Mouse (Mus musculus) brown adipose tissue, adult 24 weeks (tissue): ENCODE data around the gene Vmn2r14. TPM values are rescaled to one million over a fixed set of nuclear protein-coding genes. Genes with fewer than 3 reads are reported as not detected.
"Not testable (repeated sequence)": the region's sequence is repeated elsewhere in the genome, so short reads cannot be mapped to it uniquely, and the experiment has no call there.

Experiments used
- H3K27ac ChIP-seq: fragments of 200-500 bp; replicated peaks from 2 replicates; pipeline ENCODE4 v1.5.1; 2012; ENCODE audit warnings: low read depth, mild to moderate bottlenecking, low read length
- H3K4me1 ChIP-seq: fragments of 200-500 bp; 2 replicates; pipeline ENCODE4 v1.6.1; 2012; ENCODE audit warnings: low read length, mixed read lengths; ENCODE audit not compliant: control insufficient read depth, insufficient read depth, insufficient read length
- H3K4me3 ChIP-seq: fragments of 200-500 bp; 2 replicates; pipeline ENCODE4 v1.5.1; 2012; ENCODE audit warnings: low read depth, mild to moderate bottlenecking, low read length, moderate library complexity; ENCODE audit not compliant: insufficient read depth
- polyA plus RNA-seq: library from polyadenylated mRNA; stranded (reverse); fragments of >200 nt; gene quantifications from 2 replicates; pipeline ENCODE4 v1.2.4, GENCODE M21; 2012; ENCODE audit not compliant: missing spikeins, insufficient read depth, insufficient read length

Vmn2r14 gene
- not detected in 2 replicates for polyA plus RNA-seq

DNA sequence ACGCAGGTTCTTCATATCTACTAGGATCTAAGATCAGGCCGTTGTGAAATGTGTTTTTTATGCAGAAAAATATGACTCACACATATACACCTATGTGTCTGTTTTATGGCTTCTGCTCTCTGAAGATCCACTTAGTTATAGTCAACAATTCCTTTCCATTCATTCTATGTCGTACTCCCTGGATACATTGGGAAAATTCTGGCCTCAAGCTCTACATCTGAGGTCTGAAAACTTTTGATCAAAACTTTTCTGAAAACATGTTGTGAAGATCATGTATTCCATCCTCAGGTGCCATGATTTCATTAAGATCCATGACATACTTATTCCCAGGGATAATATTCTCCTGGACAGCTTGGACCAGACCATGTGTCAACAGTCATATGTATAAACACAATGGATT lies at the start of gene Vmn2r14:
Gene Vmn2r14, minus strand, starts transcription at position 101 of the 400 bp plus-strand sequence.
- Histone ChIP-seq H3K4me1 (no peaks in the 10 kb centered on the region), H3K4me3 (no peak within 1 kb of the TSS), H3K27ac (no peak within 1 kb of the TSS)

DNA sequence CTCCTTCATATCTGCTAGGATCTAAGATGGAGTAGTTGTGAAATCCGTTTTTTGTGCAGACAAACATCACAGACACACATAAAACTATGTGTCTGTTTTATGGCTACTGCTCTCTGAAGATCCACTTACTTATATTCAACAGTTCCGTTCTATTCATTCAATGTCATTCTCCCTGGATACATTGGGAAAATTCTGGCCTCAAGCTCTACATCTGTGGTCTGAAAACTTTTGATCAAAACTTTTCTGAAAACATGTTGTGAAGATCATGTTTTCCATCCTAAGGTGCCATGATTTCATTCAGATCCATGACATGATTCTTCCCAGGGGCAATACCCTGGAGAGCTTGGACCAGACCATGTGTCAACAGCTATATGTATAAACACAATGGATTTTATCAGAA lies 32.4 kb downstream of the Vmn2r14 start, which contains the start of gene Vmn2r13:
Gene Vmn2r13, minus strand, starts transcription at position 101 of the 400 bp plus-strand sequence.
- H3K4me1 ChIP-seq, H3K27ac ChIP-seq, H3K4me3 ChIP-seq: not testable (repeated sequence)

DNA sequence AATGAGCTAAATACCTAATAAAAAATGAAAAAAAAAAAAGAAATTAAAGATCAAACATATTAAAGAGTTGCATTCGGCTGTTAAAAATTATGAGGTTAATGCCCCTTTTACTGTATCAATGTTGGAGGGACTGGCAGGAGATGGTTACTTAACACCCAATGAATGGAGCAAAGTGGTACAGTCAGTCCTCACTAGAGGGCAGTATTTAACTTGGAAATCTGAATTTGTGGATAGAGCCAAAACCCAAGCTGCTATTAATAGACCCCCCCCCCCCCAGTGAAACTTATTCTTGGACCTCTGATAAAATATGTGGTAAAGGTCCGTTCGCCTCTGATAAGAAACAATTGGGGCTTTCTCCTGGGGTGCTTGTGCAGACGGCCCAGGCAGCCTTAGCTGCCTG lies 57.7 kb downstream of the Vmn2r14 start:
- H3K27ac ChIP-seq, H3K4me1 ChIP-seq, H3K4me3 ChIP-seq: not testable (repeated sequence)

Other genes with a start within 250 kb of the Vmn2r14 start
- not detected in 2 replicates for gene Vmn2r10, start 218.2 kb downstream of the Vmn2r14 start, polyA plus RNA-seq
- gene Vmn2r11, start 165.1 kb downstream of the Vmn2r14 start, polyA plus RNA-seq: not detected in 2 replicates
- gene Vmn2r12, start 126.8 kb downstream of the Vmn2r14 start, polyA plus RNA-seq: not detected in 2 replicates
- gene Vmn2r13, start 32.5 kb downstream of the Vmn2r14 start, polyA plus RNA-seq: not detected in 2 replicates
- gene Vmn2r15, start 72.9 kb upstream of the Vmn2r14 start, polyA plus RNA-seq: not detected in 2 replicates
- not detected in 2 replicates for gene Vmn2r16, start 105.5 kb upstream of the Vmn2r14 start, polyA plus RNA-seq
- not detected in 2 replicates for gene Vmn2r17, start 195.0 kb upstream of the Vmn2r14 start, polyA plus RNA-seq